Mouse (Mus musculus) lung, adult 2 months (tissue): ENCODE measurements around the gene Nr5a2.

ENCODE experiments used
- CTCF ChIP-seq: fragments of 200-500 bp; IDR thresholded peaks from 2 replicates; pipeline ENCODE4 v1.5.1; 2011; ENCODE audit warnings: mild to moderate bottlenecking, low read length, control low read depth; ENCODE audit not compliant: insufficient read depth
- POLR2A ChIP-seq: fragments of 200-500 bp; IDR thresholded peaks from 2 replicates; pipeline ENCODE4 v1.6.1; 2011; ENCODE audit warnings: low read depth, mild to moderate bottlenecking, control low read depth, low read length, borderline replicate concordance; ENCODE audit errors: extremely low read depth

GRCm38 (mm10) chr1:136949323-136949741 lies 10.9 kb downstream of the Nr5a2 start:
- TF ChIP-seq POLR2A: no peak
- TF ChIP-seq CTCF: no peak
